ENCODE assay signal across 9 mouse cellular contexts in genomic region chr1:50927679-50928187, GRCm38 (mm10). TPM values are rescaled to one million over a fixed set of nuclear protein-coding genes. Genes with fewer than 3 reads are reported as not detected.
DNase-seq lines count a peak whose midpoint lies in the region; ATAC-seq lines count a peak whose summit lies in the region.
"Had no signal": no experiment of that assay in that cellular context is flagged by ENCODE, and none has a peak within 500 bp of the region (broad histone marks: within the 10 kb centered on the region; RNA-seq: fewer than 3 reads in every experiment).

No protein-coding gene starts in this region.

- H3K4me2 ChIP-seq in midbrain, embryonic 11.5 days: peak overlapping the region; percentile 89

- no peaks in the 10 kb centered on the region for H3K9me3 ChIP-seq in midbrain, embryonic 11.5 days (ENCODE audit: control insufficient read depth, low read length)

- peaks cover 4% of the 10 kb centered on the region; the same call in 1 of the 2 replicates for H3K4me1 ChIP-seq in midbrain, embryonic 11.5 days (ENCODE audit: control insufficient read depth, insufficient read depth, low read length)

- H3K36me3 ChIP-seq in midbrain, embryonic 11.5 days (ENCODE audit: control insufficient read depth, insufficient read depth, low read length): no peaks in the 10 kb centered on the region

- under 1% methylated on average over 35 of the region's 35 CpGs for WGBS in midbrain, embryonic 11.5 days

- H3K9ac ChIP-seq in midbrain, embryonic 11.5 days (ENCODE audit: low read length): peak overlapping the region; percentile 67

- peak overlapping the region; percentile 67 for H3K4me3 ChIP-seq in midbrain, embryonic 11.5 days (ENCODE audit: low read depth, low read length)
- H3K4me3 ChIP-seq: erythroblast, embryonic 14.5 days had no signal

- DNase-seq in adrenal gland, adult 2 months: peak; percentile 25
- DNase-seq in adrenal gland, adult 8-10 months: no peak
- DNase-seq in ovary, postnatal 10 days (ENCODE audit: low spot score): peak; percentile 5
- no peak for DNase-seq in ovary, adult 18-20 months (ENCODE audit: low spot score)
- DNase-seq in gastrocnemius, postnatal 14 days: peak; percentile 29
- DNase-seq in kidney, postnatal 14 days: peak; percentile 6
- DNase-seq in midbrain, embryonic 11.5 days (ENCODE audit: low spot score, missing footprints): no peak
- DNase-seq in B cell, adult 2 months: no peak

- peaks cover 22% of the 10 kb centered on the region for H3K27me3 ChIP-seq in midbrain, embryonic 11.5 days (ENCODE audit: control insufficient read depth, insufficient read depth, low read length)

- peak; percentile 68 for ATAC-seq in midbrain, embryonic 11.5 days (ENCODE audit: low FRiP score)

- H3K27ac ChIP-seq in midbrain, embryonic 11.5 days (ENCODE audit: low read depth, low read length): peak overlapping the region; percentile 60; the same call in 1 of the 2 replicates

- intact Hi-C loops in gastrocnemius, postnatal 14 days (cut with DNase I; ENCODE audit: low total_unique reads): no loop called here

RNA-seq across cellular contexts. Expression of gene Tmeff2, which starts 27.3 kb away (rescaled TPM):
- 1 to 10 TPM; 6.0 to 8.7 TPM for total RNA-seq in adrenal gland, adult 2 months (2021)
- polyA plus RNA-seq in adrenal gland, adult 2 months (2012; rRNA removed): 8.1 and 9.7 TPM in 2 replicates
- total RNA-seq in adrenal gland, adult 8-10 months (2022): 10 to 100 TPM in 1 of 4 experiments, 1 to 10 TPM in 3; 7.5 to 14.6 (median 9.0) TPM
- 1 to 10 TPM; 3.2 to 4.0 TPM for total RNA-seq in gastrocnemius, postnatal 14 days (2021)
- polyA plus RNA-seq in midbrain, embryonic 11.5 days (2014; fragmentation: Nextera tagmentation; extraction: Ambion mirVana): 7.0 and 8.0 TPM in 2 replicates
- polyA plus RNA-seq: erythroblast, embryonic 14.5 days had no signal

Comparison
In these comparisons a context has a peak if more than half of its experiments do, and no peak if none do; other contexts are left out.
1. DNase-seq: peak in adrenal gland, adult 2 months (single experiment), ovary, postnatal 10 days (single experiment), gastrocnemius, postnatal 14 days (single experiment) and kidney, postnatal 14 days (single experiment); none in adrenal gland, adult 8-10 months (single experiment), ovary, adult 18-20 months (single experiment), midbrain, embryonic 11.5 days (single experiment) and B cell, adult 2 months (0 of 2).